Mouse (Mus musculus): ENCODE results near the gene Hist2h3c2. TPM values are rescaled to one million over a fixed set of nuclear protein-coding genes. Genes with fewer than 3 reads are reported as not detected.
"Not testable (repeated sequence)": the region's sequence is repeated elsewhere in the genome, so short reads cannot be mapped to it uniquely, and the experiment has no call there.

The Hist2h3c2 gene
- polyA plus RNA-seq, 1 experiment from 2014 or later, result 10.6 TPM

- peak within 1 kb of the TSS; percentile 81 for H3K9ac ChIP-seq (ENCODE audit: low read length)
- H3K4me2 ChIP-seq (ENCODE audit: low read depth, severe bottlenecking), result peak within 1 kb of the TSS; percentile 71
- H3K4me3 ChIP-seq (ENCODE audit: low read depth, low read length), result peak within 1 kb of the TSS; percentile 57
- no peaks in the 10 kb centered on the region for H3K36me3 ChIP-seq (ENCODE audit: control insufficient read depth, insufficient read depth, low read length)
- H3K27me3 ChIP-seq (ENCODE audit: control insufficient read depth, insufficient read depth, low read length), result no peaks in the 10 kb centered on the region
- no peaks in the 10 kb centered on the region for H3K9me3 ChIP-seq (ENCODE audit: control insufficient read depth, low read length)
- ATAC-seq (ENCODE audit: insufficient number of reproducible peaks, low FRiP score, low TSS enrichment, low read depth) (peak; percentile 96), DNase-seq (ENCODE audit: low spot score) (peak; percentile 95)
- WGBS, result under 1% methylated on average over 45 of the region's 45 CpGs
- peak within 1 kb of the TSS; percentile 96 for H3K27ac ChIP-seq (replicated peaks; ENCODE audit: low read depth, low read length)
- H3K4me1 ChIP-seq (ENCODE audit: control insufficient read depth, insufficient read depth, low read length), result peaks cover 6% of the 10 kb centered on the region
Measured at GRCm38 (mm10) chr3:96269511-96270474, 30.9 kb upstream of the Hist2h3c2 start, which contains the start of gene Hist2h2bb. Hist2h2bb (plus strand) TSS chr3:96269752.

- Histone ChIP-seq H3K27ac (replicated peaks; ENCODE audit: low read depth, low read length) (peak overlapping the region; percentile 96), H3K4me1 (ENCODE audit: control insufficient read depth, insufficient read depth, low read length) (peaks cover 11% of the 10 kb centered on the region), H3K4me2 (ENCODE audit: low read depth, severe bottlenecking) (peak overlapping the region; percentile 63), H3K4me3 (ENCODE audit: low read depth, low read length) (peak overlapping the region; percentile 57), H3K9ac (ENCODE audit: low read length) (peak overlapping the region; percentile 81)
- not testable (repeated sequence) for H3K27me3 ChIP-seq (ENCODE audit: control insufficient read depth, insufficient read depth, low read length); H3K9me3 ChIP-seq (ENCODE audit: control insufficient read depth, low read length); H3K36me3 ChIP-seq (ENCODE audit: control insufficient read depth, insufficient read depth, low read length)
- DNase-seq (ENCODE audit: low spot score) (peak; percentile 66), ATAC-seq (ENCODE audit: insufficient number of reproducible peaks, low FRiP score, low TSS enrichment, low read depth) (peak; percentile 45)
- 2% methylated on average over 9 of the region's 44 CpGs for WGBS
Measured at GRCm38 (mm10) chr3:96268776-96269378, 29.9 kb upstream of the Hist2h3c2 start.

- WGBS, result 27% methylated on average over 28 of the region's 30 CpGs
- Histone ChIP-seq H3K4me3 (ENCODE audit: low read depth, low read length) (peak within 1 kb of the TSS; percentile 57), H3K27me3 (ENCODE audit: control insufficient read depth, insufficient read depth, low read length) (no peaks in the 10 kb centered on the region), H3K4me1 (ENCODE audit: control insufficient read depth, insufficient read depth, low read length) (peaks cover 11% of the 10 kb centered on the region), H3K9ac (ENCODE audit: low read length) (peak within 1 kb of the TSS; percentile 81), H3K4me2 (ENCODE audit: low read depth, severe bottlenecking) (peak within 1 kb of the TSS; percentile 63), H3K27ac (replicated peaks; ENCODE audit: low read depth, low read length) (peak within 1 kb of the TSS; percentile 96), H3K36me3 (ENCODE audit: control insufficient read depth, insufficient read depth, low read length) (no peaks in the 10 kb centered on the region), H3K9me3 (ENCODE audit: control insufficient read depth, low read length) (no peaks in the 10 kb centered on the region)
- peak; percentile 71 for ATAC-seq (ENCODE audit: insufficient number of reproducible peaks, low FRiP score, low TSS enrichment, low read depth)
- DNase-seq (ENCODE audit: low spot score), result peak; percentile 83
Measured at GRCm38 (mm10) chr3:96268051-96268775, 29.3 kb upstream of the Hist2h3c2 start, which contains the start of gene Hist2h3b. Hist2h3b (plus strand) TSS chr3:96268654.

- Histone ChIP-seq H3K36me3 (ENCODE audit: control insufficient read depth, insufficient read depth, low read length) (no peaks in the 10 kb centered on the region), H3K9me3 (ENCODE audit: control insufficient read depth, low read length) (no peaks in the 10 kb centered on the region), H3K27me3 (ENCODE audit: control insufficient read depth, insufficient read depth, low read length) (no peaks in the 10 kb centered on the region), H3K4me1 (ENCODE audit: control insufficient read depth, insufficient read depth, low read length) (peaks cover 11% of the 10 kb centered on the region), H3K4me2 (ENCODE audit: low read depth, severe bottlenecking) (no peak overlapping the region), H3K9ac (ENCODE audit: low read length) (no peak overlapping the region), H3K27ac (replicated peaks; ENCODE audit: low read depth, low read length) (peak overlapping the region; percentile 96; the same call in 1 of the 2 replicates), H3K4me3 (ENCODE audit: low read depth, low read length) (no peak overlapping the region)
- ATAC-seq (ENCODE audit: insufficient number of reproducible peaks, low FRiP score, low TSS enrichment, low read depth), result no peak
- 80% methylated on average over 4 of the region's 4 CpGs for WGBS
- DNase-seq (ENCODE audit: low spot score), result no peak
Measured at GRCm38 (mm10) chr3:96267541-96267940, 28.6 kb upstream of the Hist2h3c2 start.

GRCm38 (mm10) chr3:96266132-96266710 lies 27.3 kb upstream of the Hist2h3c2 start:
- H3K4me1 ChIP-seq (ENCODE audit: control insufficient read depth, insufficient read depth, low read length), result peaks cover 17% of the 10 kb centered on the region
- H3K9ac ChIP-seq (ENCODE audit: low read length), result no peak overlapping the region
- DNase-seq (ENCODE audit: low spot score) (no peak), ATAC-seq (ENCODE audit: insufficient number of reproducible peaks, low FRiP score, low TSS enrichment, low read depth) (no peak)
- H3K27me3 ChIP-seq (ENCODE audit: control insufficient read depth, insufficient read depth, low read length), result no peaks in the 10 kb centered on the region
- H3K9me3 ChIP-seq (ENCODE audit: control insufficient read depth, low read length), result no peaks in the 10 kb centered on the region
- H3K27ac ChIP-seq (replicated peaks; ENCODE audit: low read depth, low read length), result no peak overlapping the region
- no peak overlapping the region for H3K4me3 ChIP-seq (ENCODE audit: low read depth, low read length)
- 93% methylated on average over 8 of the region's 8 CpGs for WGBS
- no peak overlapping the region for H3K4me2 ChIP-seq (ENCODE audit: low read depth, severe bottlenecking)
- H3K36me3 ChIP-seq (ENCODE audit: control insufficient read depth, insufficient read depth, low read length), result no peaks in the 10 kb centered on the region

GRCm38 (mm10) chr3:96264404-96264949 lies 25.6 kb upstream of the Hist2h3c2 start:
- no peak overlapping the region for H3K4me3 ChIP-seq (ENCODE audit: low read depth, low read length)
- H3K9ac ChIP-seq (ENCODE audit: low read length), result no peak overlapping the region; the same call in 1 of the 2 replicates
- DNase-seq (ENCODE audit: low spot score) (peak; percentile 31), ATAC-seq (ENCODE audit: insufficient number of reproducible peaks, low FRiP score, low TSS enrichment, low read depth) (no peak)
- H3K4me1 ChIP-seq (ENCODE audit: control insufficient read depth, insufficient read depth, low read length), result peaks cover 17% of the 10 kb centered on the region
- no peaks in the 10 kb centered on the region for H3K9me3 ChIP-seq (ENCODE audit: control insufficient read depth, low read length)
- no peaks in the 10 kb centered on the region for H3K27me3 ChIP-seq (ENCODE audit: control insufficient read depth, insufficient read depth, low read length)
- H3K27ac ChIP-seq (replicated peaks; ENCODE audit: low read depth, low read length), result peak overlapping the region; percentile 99
- 78% methylated on average over 7 of the region's 7 CpGs for WGBS
- H3K4me2 ChIP-seq (ENCODE audit: low read depth, severe bottlenecking), result peak overlapping the region; percentile 83; the same call in 1 of the 2 replicates
- H3K36me3 ChIP-seq (ENCODE audit: control insufficient read depth, insufficient read depth, low read length), result no peaks in the 10 kb centered on the region

- Histone ChIP-seq H3K27ac (replicated peaks; ENCODE audit: low read depth, low read length) (peak overlapping the region; percentile 99), H3K9ac (ENCODE audit: low read length) (peak overlapping the region; percentile 66), H3K4me1 (ENCODE audit: control insufficient read depth, insufficient read depth, low read length) (peaks cover 17% of the 10 kb centered on the region), H3K4me3 (ENCODE audit: low read depth, low read length) (peak overlapping the region; percentile 30), H3K9me3 (ENCODE audit: control insufficient read depth, low read length) (no peaks in the 10 kb centered on the region), H3K4me2 (ENCODE audit: low read depth, severe bottlenecking) (peak overlapping the region; percentile 83), H3K27me3 (ENCODE audit: control insufficient read depth, insufficient read depth, low read length) (no peaks in the 10 kb centered on the region), H3K36me3 (ENCODE audit: control insufficient read depth, insufficient read depth, low read length) (no peaks in the 10 kb centered on the region)
- peak; percentile 75 for DNase-seq (ENCODE audit: low spot score)
- WGBS, result 14% methylated on average over 27 of the region's 27 CpGs
- ATAC-seq (ENCODE audit: insufficient number of reproducible peaks, low FRiP score, low TSS enrichment, low read depth), result no peak
Measured at GRCm38 (mm10) chr3:96263558-96264403, 24.9 kb upstream of the Hist2h3c2 start.
